Mouse (Mus musculus): ENCODE measurements around the gene Gm10139.
"Not testable (repeated sequence)": the region's sequence is repeated elsewhere in the genome, so short reads cannot be mapped to it uniquely, and the experiment has no call there.

Gene Gm10139

DNA sequence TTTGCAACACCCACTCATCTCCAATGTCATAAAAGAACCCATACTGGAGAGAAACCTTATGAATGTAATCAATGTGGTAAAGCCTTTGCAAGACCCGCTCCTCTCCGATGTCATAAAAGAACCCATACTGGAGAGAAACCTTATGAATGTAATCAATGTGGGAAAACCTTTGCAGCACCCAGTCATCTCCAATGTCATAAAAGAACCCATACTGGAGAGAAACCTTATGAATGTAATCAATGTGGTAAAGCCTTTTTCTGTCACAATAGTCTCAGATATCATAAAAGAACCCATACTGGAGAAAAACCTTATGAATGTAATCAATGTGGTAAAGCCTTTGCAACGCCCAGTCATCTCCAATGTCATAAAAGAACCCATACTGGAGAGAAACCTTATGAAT lies at the start of gene Gm10139:
Gene Gm10139 (plus strand): TSS at position 301 of the 400 bp plus-strand sequence.
- DNase-seq (ENCODE audit: low read depth) = not testable (repeated sequence)

DNA sequence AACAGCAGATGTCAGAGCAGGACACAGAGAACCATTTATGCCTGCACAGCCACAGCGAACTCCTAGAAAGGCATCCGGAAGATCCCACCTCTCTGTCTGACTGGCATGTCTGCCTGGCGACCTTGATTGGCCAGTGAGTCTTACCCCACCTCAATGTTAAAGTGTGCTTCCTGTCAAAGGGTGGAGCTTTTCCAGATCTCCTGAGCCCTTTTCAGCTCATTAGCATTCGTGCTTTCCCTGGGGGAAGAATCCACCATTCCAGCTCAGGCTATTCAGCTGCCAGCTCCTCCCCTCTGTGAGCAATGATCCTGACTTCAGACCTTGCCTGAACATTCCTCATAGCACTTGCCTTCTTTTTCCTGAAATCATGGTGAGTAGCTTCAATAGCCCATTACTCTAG lies 45.2 kb downstream of the Gm10139 start:
- not testable (repeated sequence) for DNase-seq (ENCODE audit: low read depth)
